Mouse (Mus musculus) layer of hippocampus, adult 11-12 months (tissue): ENCODE results near the gene Zfp991.
A peak's percentile ranks its signal among the peaks of the same experiment; 100 is the strongest.
"Not testable (repeated sequence)": the region's sequence is repeated elsewhere in the genome, so short reads cannot be mapped to it uniquely, and the experiment has no call there.

Experiments
- DNase-seq: peaks from one replicate; pipeline ENCODE4 v3.0.0; 2022; ENCODE audit warnings: low spot score

The Zfp991 gene

GRCm38 (mm10) chr4:147131837-147132459 is at the start of gene Zfp991:
Gene Zfp991 (plus strand): TSS chr4:147132038.
- DNase-seq = not testable (repeated sequence)

GRCm38 (mm10) chr4:147095641-147096040 is 36.2 kb upstream of the Zfp991 start:
- not testable (repeated sequence) for DNase-seq

GRCm38 (mm10) chr4:147101666-147102626 is 29.9 kb upstream of the Zfp991 start:
- peak; percentile 5 for DNase-seq

- DNase-seq = not testable (repeated sequence)
Measured at GRCm38 (mm10) chr4:147103814-147104213, 28.0 kb upstream of the Zfp991 start.

- not testable (repeated sequence) for DNase-seq
Measured at GRCm38 (mm10) chr4:147117839-147118238, 14.0 kb upstream of the Zfp991 start.

GRCm38 (mm10) chr4:147122286-147122685 is 9.6 kb upstream of the Zfp991 start:
- not testable (repeated sequence) for DNase-seq

GRCm38 (mm10) chr4:147123797-147124196 is 8.0 kb upstream of the Zfp991 start:
- DNase-seq = not testable (repeated sequence)

GRCm38 (mm10) chr4:147124400-147125306 is 7.2 kb upstream of the Zfp991 start:
- not testable (repeated sequence) for DNase-seq

GRCm38 (mm10) chr4:147125326-147125725 is 6.5 kb upstream of the Zfp991 start:
- DNase-seq = not testable (repeated sequence)

GRCm38 (mm10) chr4:147125870-147126269 is 6.0 kb upstream of the Zfp991 start:
- DNase-seq = not testable (repeated sequence)

- not testable (repeated sequence) for DNase-seq
Measured at GRCm38 (mm10) chr4:147126435-147126834, 5.4 kb upstream of the Zfp991 start.

GRCm38 (mm10) chr4:147127137-147127536 is 4.7 kb upstream of the Zfp991 start:
- not testable (repeated sequence) for DNase-seq

- not testable (repeated sequence) for DNase-seq
Measured at GRCm38 (mm10) chr4:147128152-147128551, 3.7 kb upstream of the Zfp991 start.

- DNase-seq = not testable (repeated sequence)
Measured at GRCm38 (mm10) chr4:147133596-147133995, 1.8 kb downstream of the Zfp991 start.

- DNase-seq = not testable (repeated sequence)
Measured at GRCm38 (mm10) chr4:147141757-147142156, 9.9 kb downstream of the Zfp991 start.

- not testable (repeated sequence) for DNase-seq
Measured at GRCm38 (mm10) chr4:147165282-147165681, 33.4 kb downstream of the Zfp991 start.

- not testable (repeated sequence) for DNase-seq
Measured at GRCm38 (mm10) chr4:147170547-147170946, 38.7 kb downstream of the Zfp991 start.

GRCm38 (mm10) chr4:147171557-147171956 is 39.7 kb downstream of the Zfp991 start:
- not testable (repeated sequence) for DNase-seq

- not testable (repeated sequence) for DNase-seq
Measured at GRCm38 (mm10) chr4:147176279-147176880, 44.5 kb downstream of the Zfp991 start.

GRCm38 (mm10) chr4:147181141-147181685 is 49.4 kb downstream of the Zfp991 start:
- not testable (repeated sequence) for DNase-seq
